Mouse (Mus musculus) frontal cortex, postnatal 10 days (tissue): ENCODE data around the gene Ttc6.

Source experiments
- DNase-seq, 2 experiments: peaks; one replicate each; pipeline ENCODE4 v3.0.0; 2022; ENCODE audit warnings: low spot score in 2 of 2, mixed read lengths in 1 of 2

Ttc6 gene

DNA sequence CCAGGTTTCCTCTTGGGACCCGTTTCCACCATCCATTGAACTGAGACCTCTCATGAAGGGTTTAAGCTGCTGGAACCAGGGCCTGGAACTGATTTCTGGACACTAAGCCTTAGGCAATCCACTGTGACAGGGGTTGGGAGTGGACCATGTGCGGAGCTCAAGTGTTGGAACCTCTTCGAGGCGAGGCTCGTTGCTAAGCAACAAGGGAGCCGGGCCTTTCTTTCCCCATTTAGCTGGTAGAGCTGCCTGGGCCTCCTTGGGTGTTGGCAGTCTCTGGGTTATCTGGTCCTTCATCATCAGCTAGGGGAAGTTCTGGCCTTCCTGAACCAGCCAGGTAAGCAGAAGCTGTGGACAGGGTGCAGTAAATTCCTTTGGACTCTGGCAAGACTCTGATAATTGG is at the start of gene Ttc6:
Ttc6 (plus strand) TSS at position 205 of the 400 bp plus-strand sequence.
- DNase-seq: no peak

- DNase-seq: no peak
Observed at GRCm38 (mm10) chr12:57514552-57514951, 49.4 kb upstream of the Ttc6 start.

DNA sequence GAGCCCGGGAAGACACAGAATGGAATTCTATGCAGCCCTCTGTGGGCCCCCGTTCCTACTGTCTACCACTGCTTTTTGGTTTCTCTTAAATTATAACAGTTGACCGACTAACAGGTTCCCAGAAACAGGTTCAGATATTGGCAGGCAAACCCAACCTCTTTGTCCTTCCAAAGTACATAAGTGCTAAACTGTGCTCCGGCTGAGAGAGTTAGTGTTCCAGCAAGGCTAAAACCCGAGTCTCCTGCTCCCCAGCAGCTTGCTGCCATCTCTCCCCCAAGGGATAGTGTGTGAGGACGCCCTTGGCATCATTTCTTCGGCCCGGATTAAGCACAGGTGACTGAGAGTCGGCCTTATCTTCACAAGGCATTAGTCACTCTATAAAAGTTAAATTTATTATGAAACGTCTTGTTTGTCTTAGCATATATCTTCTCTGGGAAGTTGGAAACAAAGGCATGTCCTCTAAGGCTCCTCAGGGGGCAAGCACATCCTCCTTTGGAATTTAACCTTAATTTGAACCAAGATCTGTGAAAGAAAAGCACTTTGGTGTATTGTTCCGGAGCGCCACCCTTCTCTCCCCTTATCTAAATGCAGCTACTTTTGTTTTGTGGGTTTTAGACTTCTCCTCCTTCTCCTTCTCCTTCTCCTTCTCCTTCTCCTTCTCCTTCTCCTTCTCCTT is 48.1 kb upstream of the Ttc6 start:
- no peak for DNase-seq

GRCm38 (mm10) chr12:57528335-57528734 is 35.6 kb upstream of the Ttc6 start:
- no peak for DNase-seq

DNA sequence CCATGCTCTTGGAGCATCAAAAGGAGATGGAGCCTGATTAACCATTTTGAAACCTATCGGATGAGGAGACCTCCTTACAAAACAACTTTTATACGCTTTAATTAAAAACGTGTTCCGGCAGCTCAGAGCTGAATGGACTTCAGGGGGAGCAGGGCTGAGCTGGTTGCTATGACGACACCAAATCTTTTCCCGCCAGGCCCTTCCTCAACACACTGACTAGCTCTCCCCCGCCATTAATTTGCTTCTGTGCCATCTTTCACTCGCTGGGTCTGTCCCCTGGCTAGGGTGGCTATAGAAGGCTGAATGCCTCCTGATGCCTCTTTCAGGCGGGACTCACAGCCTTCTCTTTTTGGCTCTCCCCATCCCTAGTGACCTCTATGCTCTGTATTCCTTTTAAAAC is 33.4 kb upstream of the Ttc6 start:
- no peak for DNase-seq

DNA sequence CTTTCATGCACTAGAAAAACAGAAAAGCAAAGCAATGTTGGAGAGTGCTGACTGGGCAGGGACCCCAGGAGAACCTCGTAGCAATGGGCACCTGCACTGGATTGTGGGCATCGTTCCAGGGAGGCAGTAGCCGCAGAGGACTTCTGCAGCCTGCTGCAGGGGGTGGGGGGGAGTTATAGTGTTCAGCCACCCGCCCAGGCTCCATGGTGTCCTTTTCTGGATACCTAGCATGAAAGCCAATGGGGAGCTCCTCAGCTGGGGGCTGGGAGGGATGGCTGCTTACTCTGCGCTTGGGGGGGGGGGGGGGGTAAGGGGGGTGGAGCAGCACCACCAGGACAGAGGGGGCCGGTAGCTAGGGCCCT is 29.4 kb upstream of the Ttc6 start:
- DNase-seq: no peak

GRCm38 (mm10) chr12:57534879-57535611 is 28.9 kb upstream of the Ttc6 start:
- no peak for DNase-seq

- no peak for DNase-seq
Observed at GRCm38 (mm10) chr12:57536056-57536908, 27.6 kb upstream of the Ttc6 start.

GRCm38 (mm10) chr12:57536909-57537670 is 26.8 kb upstream of the Ttc6 start:
- DNase-seq: no peak

DNA sequence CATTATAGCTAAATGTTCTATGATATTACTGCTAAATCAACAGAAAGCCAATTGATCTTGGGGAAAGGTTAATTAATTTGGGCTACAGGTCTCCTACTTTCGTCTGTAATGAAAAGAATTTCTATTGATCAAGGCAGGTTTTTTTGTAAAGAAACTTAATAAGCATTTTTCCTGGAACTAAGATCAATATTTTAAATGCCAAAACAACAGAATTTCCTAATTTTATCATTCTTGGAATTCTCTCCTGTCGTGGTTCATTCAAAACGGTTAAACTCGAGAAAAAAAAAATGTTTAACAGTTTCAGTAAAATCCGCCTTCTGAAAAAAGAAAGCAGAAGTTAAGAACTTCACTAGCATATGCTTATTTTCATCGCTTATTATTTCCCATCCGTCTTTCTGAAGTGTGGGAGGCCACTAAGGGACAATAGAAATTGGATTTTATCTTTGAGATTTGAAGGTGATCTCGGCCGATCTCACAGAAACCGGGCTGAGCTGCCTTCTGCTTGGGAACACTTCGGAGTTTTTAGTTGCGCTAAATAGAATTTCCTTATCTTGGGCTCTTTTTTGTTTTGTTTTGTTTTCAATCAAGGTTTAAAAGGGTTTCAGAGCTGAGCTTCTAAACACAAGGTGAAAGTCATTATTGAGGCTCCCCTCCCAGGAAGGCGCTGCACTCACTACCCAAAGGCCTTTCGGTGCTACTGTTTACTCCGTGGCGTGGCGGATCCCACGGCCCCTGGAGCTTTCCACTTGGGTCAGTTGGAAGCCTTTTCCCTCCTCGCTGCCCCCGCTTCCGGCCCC is 25.9 kb upstream of the Ttc6 start:
- no peak for DNase-seq

- no peak for DNase-seq
Observed at GRCm38 (mm10) chr12:57538588-57539550, 25.0 kb upstream of the Ttc6 start.

DNA sequence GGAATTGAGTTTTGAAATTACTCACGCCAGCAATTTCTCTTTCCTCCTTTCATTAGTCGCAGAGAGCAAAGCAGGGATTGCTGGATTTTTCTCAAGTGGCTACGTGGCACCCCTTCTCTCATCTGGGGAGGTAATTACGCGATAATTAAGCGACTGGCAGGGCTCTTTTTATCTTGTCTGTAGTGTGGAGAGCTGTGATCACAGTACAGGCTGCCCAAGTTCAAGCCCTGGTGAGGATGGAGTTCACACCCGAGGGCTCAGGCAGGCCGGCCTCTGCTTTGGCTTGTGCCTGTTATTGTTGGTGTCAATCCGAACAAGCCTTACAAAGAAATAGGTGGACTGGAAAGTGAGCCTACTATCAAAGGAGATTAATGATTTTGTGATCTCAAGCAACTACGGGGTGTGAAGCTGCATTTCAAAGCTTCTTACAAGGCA is 24.3 kb upstream of the Ttc6 start:
- no peak for DNase-seq

DNA sequence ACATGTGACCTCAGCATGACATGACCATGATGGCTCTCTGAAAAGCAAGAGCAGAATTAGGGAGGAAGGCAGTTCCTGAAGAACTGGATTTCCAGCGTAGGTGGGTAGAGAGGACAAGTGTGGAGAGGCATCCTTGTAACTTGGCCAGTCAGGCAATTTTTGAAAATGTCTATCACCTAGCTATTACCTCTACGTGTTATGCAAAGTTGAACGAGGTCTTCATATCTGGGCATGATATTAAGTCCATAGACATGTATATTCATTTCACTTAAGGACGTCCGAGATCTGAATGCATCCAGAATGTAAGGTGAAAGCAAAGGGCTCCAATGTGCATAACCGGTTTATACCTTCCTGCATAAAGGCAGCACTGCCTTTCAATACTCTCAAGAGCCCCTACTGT is 22.8 kb upstream of the Ttc6 start:
- DNase-seq: no peak

DNA sequence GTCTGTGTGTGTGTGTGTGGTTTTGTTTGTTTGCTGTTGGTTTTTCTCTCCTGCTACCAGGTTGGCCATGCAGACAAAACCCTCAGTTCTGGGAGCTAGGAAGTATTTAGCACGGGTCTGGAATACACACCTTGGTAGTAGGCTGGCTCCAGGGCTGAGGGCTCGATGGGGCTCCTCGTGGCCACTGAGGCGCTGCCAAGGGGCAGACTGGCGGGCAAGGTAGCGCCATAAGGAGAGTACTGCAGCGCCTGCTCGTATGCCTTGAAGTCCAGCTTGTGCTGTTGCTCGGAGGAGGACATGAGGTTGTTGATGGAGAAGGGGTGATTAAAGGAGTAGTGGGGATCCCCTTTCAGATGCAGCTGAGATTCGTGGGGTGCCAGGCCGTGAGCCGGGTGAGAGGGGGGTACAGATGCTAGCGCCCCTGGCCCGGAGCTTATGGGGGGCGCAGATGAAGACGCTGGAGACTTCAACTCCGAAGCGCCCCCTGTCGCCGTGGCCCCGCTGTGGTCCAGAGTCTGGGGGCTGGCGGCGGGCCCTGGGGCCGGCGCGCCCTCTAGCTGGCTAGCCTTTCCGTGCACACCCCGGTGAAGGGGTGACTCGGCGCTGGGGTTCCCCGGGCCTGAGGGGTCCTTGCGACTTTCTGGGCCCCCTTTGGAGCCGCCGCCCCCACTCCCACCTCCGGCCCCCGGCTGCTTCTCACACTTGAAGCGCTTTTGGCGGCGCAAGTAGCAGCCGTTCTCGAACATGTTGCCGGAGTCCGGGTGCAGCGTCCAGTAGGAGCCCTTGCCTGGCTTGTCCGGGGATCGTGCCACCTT is 21.8 kb upstream of the Ttc6 start:
- DNase-seq: no peak

DNA sequence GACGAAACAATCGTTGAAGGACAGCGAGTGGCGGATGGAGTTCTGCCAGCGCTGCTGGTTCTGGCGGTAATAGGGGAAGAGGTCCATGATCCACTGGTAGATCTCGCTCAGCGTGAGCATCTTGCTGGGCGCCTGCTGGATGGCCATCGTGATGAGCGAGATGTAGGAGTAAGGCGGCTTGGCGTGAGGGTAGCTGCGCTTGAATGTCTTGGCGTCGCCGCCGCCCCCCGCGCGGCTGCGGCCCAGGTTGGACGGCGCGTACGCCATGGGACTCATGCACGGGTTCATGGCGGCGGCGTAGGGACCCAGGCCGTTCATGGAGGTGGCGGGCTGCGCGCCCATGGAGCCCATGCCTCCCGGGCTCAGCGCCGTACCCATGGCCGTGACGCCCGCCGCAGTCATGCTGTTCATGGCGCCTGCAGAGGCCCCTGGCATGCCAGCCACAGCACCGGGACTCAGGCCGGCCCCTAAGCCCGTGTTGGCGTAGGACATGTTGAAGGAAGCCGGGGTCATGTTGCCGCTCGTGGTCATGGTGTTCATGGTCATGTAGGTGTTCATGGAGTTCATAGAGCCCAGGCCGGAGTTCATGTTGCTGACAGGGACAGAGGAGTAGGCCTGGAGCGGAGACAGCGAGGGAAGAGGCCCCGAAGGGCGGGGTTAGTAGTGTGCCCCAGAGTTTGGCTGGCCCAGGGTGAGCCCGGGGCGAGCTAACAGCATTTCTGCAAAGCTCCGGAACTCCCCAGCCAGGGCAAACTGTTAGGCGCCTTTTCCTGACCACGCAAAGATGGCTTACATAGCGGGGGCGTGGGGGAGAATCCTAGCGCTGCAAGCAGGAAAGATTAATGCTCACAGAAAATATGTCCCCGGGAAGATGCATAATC is 20.9 kb upstream of the Ttc6 start:
- DNase-seq: no peak

DNA sequence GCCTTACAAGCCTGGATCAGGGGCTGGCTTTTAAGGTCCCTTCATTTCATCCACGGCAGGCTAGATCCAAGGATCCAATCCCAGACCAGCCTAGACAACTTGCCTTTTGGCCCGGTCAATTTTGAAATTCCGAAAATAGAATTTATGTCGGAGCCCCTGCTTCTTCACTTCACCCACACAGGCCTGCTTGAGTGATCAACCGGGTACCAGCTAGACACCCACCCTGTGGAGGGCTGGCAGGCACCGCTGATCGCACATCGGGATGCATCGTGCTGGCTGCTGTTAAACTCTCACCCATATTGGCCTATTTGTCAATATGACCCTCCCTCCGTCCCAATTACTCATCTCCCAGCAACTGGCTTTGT is 20.3 kb upstream of the Ttc6 start:
- no peak for DNase-seq

DNA sequence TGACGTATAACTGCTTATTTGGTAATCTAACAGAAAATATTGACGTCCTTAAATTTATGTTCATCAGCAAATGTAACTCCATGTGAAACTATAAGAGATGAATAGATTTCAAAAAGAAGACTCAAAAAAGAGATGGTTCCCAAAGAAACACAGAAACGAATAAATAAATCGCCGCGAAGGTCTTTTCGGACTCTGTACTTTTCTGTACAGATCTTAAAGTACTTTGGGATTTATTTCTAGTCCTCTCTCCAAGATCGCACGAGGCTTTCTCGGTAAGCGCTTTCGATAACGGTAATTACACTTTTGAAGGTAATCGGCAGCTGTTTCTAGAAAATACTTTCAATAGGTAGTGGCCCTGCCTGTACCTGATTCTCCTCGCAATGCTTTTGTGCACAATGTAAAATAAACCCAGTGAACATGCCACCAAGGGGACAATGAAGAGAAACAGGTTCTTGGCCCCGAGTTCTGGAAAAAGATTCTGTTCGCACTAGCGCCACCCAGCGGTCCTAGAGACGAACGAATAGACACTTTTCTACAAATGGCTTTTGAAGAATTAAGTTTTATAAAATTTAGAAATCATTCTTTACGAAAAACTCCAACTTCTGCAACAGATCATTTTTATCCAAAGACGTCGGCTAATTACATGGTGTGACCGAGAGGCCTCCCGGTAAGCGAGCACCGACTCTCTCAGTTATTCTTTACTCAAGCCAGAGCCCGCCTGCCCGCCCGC is 19.1 kb upstream of the Ttc6 start:
- peak in 1 of 2 experiments; percentile 32 for DNase-seq
